Mouse (Mus musculus) forebrain, embryonic 16.5 days (tissue): ENCODE results near the gene Chac2. TPM values are rescaled to one million over a fixed set of nuclear protein-coding genes. Genes with fewer than 3 reads are reported as not detected.

Experiments
- ATAC-seq: fragments of 200-750 bp; cut with Nextera tagmentation; 2 replicates; pipeline ENCODE4 v1.8.0; 2017; ENCODE audit warnings: mild to moderate bottlenecking, moderate library complexity
- H3K27ac ChIP-seq: fragments of 300-500 bp; sonication (generic); 2 replicates; pipeline ENCODE4 v1.5.1; 2014; ENCODE audit warnings: low read length, control low read depth
- H3K27me3 ChIP-seq: fragments of 300-500 bp; sonication (generic); replicated peaks from 2 replicates; pipeline ENCODE4 v1.6.1; 2014; ENCODE audit warnings: low read length; ENCODE audit not compliant: control insufficient read depth, insufficient read depth
- H3K36me3 ChIP-seq: fragments of 300-500 bp; sonication (generic); 2 replicates; pipeline ENCODE4 v1.6.1; 2014; ENCODE audit not compliant: control insufficient read depth, insufficient read depth
- H3K4me1 ChIP-seq: fragments of 300-500 bp; sonication (generic); replicated peaks from 2 replicates; pipeline ENCODE4 v1.6.1; 2014; ENCODE audit warnings: low read length; ENCODE audit not compliant: control insufficient read depth, insufficient read depth
- H3K4me2 ChIP-seq: fragments of 300-500 bp; sonication (generic); 2 replicates; pipeline ENCODE4 v1.6.1; 2014; ENCODE audit warnings: mild to moderate bottlenecking, low read length, control low read depth
- H3K4me3 ChIP-seq: fragments of 300-500 bp; sonication (generic); replicated peaks from 2 replicates; pipeline ENCODE4 v1.5.1; 2014; ENCODE audit warnings: mild to moderate bottlenecking, low read length, control low read depth
- H3K9ac ChIP-seq: fragments of 300-500 bp; sonication (generic); replicated peaks from 2 replicates; pipeline ENCODE4 v1.6.1; 2014; ENCODE audit warnings: low read depth, low read length, control low read depth
- H3K9me3 ChIP-seq: fragments of 300-500 bp; sonication (generic); 2 replicates; pipeline ENCODE4 v1.6.1; 2016; ENCODE audit warnings: low read length; ENCODE audit not compliant: control insufficient read depth
- WGBS: fragments of 180-500 bp; shearing (Covaris S2); extraction: QIAGEN DNeasy Blood & Tissue Kit; methylation state at CpG from one replicate; pipeline ENCODE4 v1.1.7; 2014; 5-methylcytosine and 5-hydroxymethylcytosine counted together
- polyA plus RNA-seq: library from polyadenylated mRNA; unstranded; fragments of >200 nt; fragmentation: Nextera tagmentation; extraction: Ambion mirVana; gene quantifications from 2 replicates; pipeline ENCODE4 v1.2.1, GENCODE M21; 2015

The Chac2 gene
- polyA plus RNA-seq, 1 experiment from 2014 or later, result 26.0 TPM

DNA sequence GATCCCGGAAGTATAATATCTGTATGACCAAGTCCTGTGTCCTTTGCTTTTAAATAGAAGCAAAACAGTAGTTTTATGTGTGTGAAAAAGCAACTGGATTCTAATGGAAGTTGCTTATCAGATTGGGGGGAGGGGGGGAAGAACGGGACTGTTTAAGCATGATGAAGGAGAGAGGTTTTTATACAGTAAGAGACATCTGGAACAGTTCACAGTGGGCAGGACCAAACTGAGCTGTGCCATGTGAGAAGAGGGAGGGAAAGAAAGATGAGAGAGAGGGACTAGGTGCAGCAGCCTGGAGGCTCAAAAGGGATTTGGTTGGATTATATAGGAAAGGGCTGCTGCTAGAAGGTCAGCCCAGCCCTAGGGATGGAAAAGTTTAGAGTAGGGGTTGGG lies 471 bp upstream of the Chac2 start:
- Histone ChIP-seq H3K27me3 (no peaks in the 10 kb centered on the region), H3K4me3 (peak overlapping the region; percentile 54), H3K27ac (peak overlapping the region; percentile 62), H3K36me3 (no peaks in the 10 kb centered on the region), H3K4me2 (peak overlapping the region; percentile 70), H3K9me3 (no peaks in the 10 kb centered on the region), H3K4me1 (peaks cover 6% of the 10 kb centered on the region), H3K9ac (peak overlapping the region; percentile 65)
- WGBS, result 0% methylated on average over 2 of the region's 2 CpGs
- ATAC-seq, result peak; percentile 83

DNA sequence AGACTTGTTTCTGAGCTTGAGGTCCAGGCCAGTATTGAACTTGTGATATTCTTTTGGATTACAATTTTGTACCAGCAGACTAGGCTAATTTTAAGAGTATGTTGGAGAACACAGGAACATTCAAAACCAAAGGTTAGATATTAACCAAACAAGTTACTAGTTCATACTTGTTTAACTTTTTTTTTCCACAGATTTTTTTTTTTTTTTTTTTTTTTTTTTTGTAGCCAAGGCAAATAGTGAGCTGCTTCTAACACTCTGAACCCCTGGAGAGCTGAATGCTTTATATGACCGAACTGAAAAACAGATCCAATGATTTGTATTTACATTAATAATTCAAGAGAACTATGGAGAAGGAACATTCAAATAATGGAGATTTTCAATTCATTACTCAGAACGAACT lies 913 bp downstream of the Chac2 start:
- no peak for ATAC-seq
- WGBS, result 48% methylated on average over 2 of the region's 2 CpGs
- Histone ChIP-seq H3K9me3 (no peaks in the 10 kb centered on the region), H3K27me3 (no peaks in the 10 kb centered on the region), H3K4me2 (no peak overlapping the region), H3K36me3 (no peaks in the 10 kb centered on the region), H3K27ac (no peak overlapping the region), H3K9ac (no peak overlapping the region), H3K4me3 (no peak overlapping the region), H3K4me1 (peaks cover 6% of the 10 kb centered on the region)

DNA sequence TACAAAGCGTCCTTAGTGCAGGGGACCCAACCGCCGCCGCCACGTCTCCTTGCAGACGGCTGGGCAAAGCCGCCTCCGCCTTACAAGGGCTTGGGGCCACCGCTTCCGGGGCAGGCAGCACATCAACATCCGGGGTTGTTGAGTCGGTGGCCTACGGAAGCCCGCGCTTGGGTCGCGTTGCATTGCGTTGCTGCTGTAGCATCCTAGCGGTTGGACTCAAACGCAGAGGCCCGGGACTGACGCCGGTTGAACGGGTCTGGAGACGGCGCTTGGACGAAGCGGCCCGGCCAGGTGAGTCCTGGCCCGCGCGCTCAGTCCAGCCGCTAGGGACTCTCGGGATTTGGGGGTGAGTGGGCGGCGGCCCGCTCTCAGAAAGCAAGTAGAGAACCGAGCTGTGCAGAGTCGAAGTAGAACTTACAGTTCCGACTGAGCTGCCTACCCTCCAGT lies 31.8 kb downstream of the Chac2 start, which contains the start of gene Erlec1:
Gene Erlec1, minus strand, starts transcription at position 57 of the 447 bp plus-strand sequence.
- H3K4me3 ChIP-seq, result peak within 1 kb of the TSS; percentile 93
- H3K4me1 ChIP-seq, result peaks cover 13% of the 10 kb centered on the region
- H3K27me3 ChIP-seq, result no peaks in the 10 kb centered on the region
- peak within 1 kb of the TSS; percentile 85 for H3K4me2 ChIP-seq
- peak; percentile 100 for ATAC-seq
- WGBS, result under 1% methylated on average over 39 of the region's 40 CpGs
- peaks cover 16% of the 10 kb centered on the region for H3K36me3 ChIP-seq
- peak within 1 kb of the TSS; percentile 92 for H3K9ac ChIP-seq
- peaks cover 9% of the 10 kb centered on the region for H3K9me3 ChIP-seq
- peak within 1 kb of the TSS; percentile 82 for H3K27ac ChIP-seq

DNA sequence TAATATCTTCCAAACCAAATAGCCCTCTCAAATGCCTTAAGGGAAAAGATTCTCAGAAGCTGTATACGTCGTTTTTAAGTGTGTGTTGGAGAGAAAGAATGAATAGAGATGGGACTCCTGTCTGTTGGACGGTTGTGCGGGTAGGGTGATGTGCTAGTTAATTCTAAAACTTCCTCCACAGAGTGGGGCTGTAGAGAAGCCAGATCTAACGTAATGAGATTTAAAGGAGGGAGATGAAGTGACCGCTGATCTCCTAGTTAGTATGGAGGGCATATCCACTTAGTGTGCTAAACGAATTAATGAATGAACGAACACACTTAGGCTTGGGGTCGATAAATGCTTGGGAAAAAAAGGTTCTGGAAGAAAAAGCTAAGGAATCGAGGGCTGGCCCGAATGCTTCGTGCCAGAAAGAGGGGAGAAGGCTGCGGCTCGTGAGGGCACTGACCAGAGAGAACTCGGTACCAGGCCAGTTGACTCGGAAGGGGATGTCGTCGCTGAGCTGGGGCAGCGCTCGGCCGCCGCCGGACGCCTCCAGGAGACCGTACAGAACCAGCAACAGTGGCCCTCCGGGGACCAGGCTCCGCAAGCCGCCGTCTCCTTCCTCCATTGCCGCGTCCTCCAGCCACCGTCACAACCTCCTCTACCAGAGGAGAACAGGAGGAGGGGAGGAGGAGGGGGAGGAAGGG lies 32.5 kb downstream of the Chac2 start:
- Histone ChIP-seq H3K27me3 (no peaks in the 10 kb centered on the region), H3K27ac (peak overlapping the region; percentile 82), H3K9ac (peak overlapping the region; percentile 92), H3K9me3 (peaks cover 9% of the 10 kb centered on the region), H3K4me1 (peaks cover 13% of the 10 kb centered on the region), H3K4me2 (peak overlapping the region; percentile 79), H3K4me3 (peak overlapping the region; percentile 93), H3K36me3 (peaks cover 16% of the 10 kb centered on the region)
- WGBS, result 0% methylated on average over 29 of the region's 32 CpGs
- ATAC-seq, result peak; percentile 88

DNA sequence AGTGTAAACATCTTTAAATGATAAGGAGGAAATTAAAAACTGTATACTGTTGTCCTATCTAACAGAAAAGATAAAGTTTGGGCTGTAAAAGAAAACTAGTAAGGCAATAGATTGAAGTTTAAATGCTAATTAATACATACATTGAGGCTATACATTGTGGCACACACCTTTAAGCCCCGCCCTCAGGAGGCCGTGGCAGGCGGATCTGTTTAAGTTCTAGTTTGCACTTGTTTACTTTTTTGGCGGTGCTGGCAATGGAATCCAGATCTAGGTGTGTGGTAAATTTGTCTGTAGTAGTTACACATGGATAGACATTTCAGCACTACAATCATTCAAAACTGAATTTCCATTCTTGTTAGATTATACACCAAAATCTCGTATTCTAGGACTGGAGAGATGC lies 33.3 kb downstream of the Chac2 start:
- Histone ChIP-seq H3K27ac (no peak overlapping the region), H3K4me3 (peak overlapping the region; percentile 93), H3K4me2 (peak overlapping the region; percentile 79), H3K9me3 (peaks cover 9% of the 10 kb centered on the region), H3K27me3 (no peaks in the 10 kb centered on the region), H3K4me1 (peaks cover 13% of the 10 kb centered on the region), H3K9ac (no peak overlapping the region), H3K36me3 (peaks cover 16% of the 10 kb centered on the region)
- no peak for ATAC-seq
- 71% methylated on average over 5 of the region's 5 CpGs for WGBS

DNA sequence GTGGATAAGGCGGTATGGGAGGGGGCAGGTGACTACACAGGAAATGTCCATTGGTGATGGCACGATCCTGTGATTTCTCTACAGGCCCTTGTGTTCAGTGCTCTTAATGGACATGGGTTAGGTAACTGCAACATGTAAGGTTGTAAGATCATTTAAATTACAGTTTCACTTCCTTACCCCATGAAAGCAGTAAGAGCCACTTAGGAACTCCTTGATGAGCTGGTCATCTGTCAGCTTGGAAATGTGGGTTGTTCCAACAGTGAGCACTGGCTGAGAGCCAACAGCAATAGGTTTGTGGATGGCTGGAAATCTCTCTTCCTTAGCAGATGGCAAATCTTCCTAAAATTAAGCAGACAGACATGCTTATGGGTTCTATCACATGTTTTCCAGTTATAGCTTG lies 42.6 kb downstream of the Chac2 start:
- H3K36me3 ChIP-seq, result peaks cover 32% of the 10 kb centered on the region

DNA sequence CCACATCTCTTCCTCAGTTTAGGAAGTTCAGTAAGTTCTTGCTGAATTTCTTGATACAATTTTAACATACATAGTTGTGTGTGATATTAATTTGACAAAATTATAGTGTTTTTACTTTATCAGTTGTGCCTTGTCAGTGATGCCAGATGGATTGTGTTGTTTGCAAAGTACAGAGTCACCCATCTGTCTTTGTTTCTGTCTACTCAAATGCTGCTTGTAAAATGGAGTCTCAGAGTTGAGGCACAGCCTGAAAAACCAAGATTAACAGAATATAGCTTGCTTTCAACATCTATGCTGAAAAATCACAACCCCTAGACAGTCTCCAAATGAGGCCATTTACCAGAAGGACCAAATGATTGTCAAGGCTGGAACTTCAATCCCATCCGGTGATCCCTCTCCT lies 57.7 kb downstream of the Chac2 start:
- H3K4me1 ChIP-seq, result no peaks in the 10 kb centered on the region
- 80% methylated on average over 1 of the region's 1 CpGs for WGBS
- ATAC-seq, result no peak
- H3K27me3 ChIP-seq, result no peaks in the 10 kb centered on the region
- H3K4me3 ChIP-seq, result no peak overlapping the region
- peaks cover 2% of the 10 kb centered on the region; the same call in 1 of the 2 replicates for H3K36me3 ChIP-seq
- no peaks in the 10 kb centered on the region for H3K9me3 ChIP-seq
- H3K9ac ChIP-seq, result no peak overlapping the region
- no peak overlapping the region for H3K4me2 ChIP-seq
- no peak overlapping the region for H3K27ac ChIP-seq

More for the DNA sequence above, 42.6 kb downstream of the Chac2 start:
- no peak for ATAC-seq
- Histone ChIP-seq H3K27ac (no peak overlapping the region), H3K4me2 (no peak overlapping the region), H3K27me3 (no peaks in the 10 kb centered on the region), H3K4me3 (no peak overlapping the region), H3K4me1 (no peaks in the 10 kb centered on the region), H3K9ac (no peak overlapping the region), H3K9me3 (no peaks in the 10 kb centered on the region)
- 100% methylated on average over 2 of the region's 2 CpGs for WGBS

DNA sequence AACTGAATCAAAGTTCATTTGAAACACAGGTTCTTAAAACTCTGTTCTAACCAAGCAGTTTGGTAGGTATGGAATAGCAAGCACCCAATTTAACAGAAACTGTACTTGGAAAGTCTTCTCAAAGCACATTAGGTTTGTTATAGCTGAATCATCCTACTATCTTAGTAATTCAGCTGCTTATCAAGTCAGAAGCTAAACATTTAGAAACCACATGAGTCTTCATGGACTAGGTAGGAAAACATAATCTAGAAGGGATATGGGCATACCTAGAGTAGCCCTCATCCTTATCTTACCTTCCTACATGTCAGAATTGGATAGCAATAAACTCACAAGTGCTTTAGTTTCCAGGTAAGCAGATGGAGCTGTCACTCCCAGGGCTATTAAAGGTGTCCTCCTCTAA lies 58.1 kb downstream of the Chac2 start:
- Histone ChIP-seq H3K27ac (no peak overlapping the region), H3K4me1 (no peaks in the 10 kb centered on the region), H3K27me3 (no peaks in the 10 kb centered on the region), H3K4me3 (no peak overlapping the region), H3K4me2 (no peak overlapping the region), H3K36me3 (peaks cover 3% of the 10 kb centered on the region; the same call in 1 of the 2 replicates), H3K9me3 (no peaks in the 10 kb centered on the region), H3K9ac (no peak overlapping the region)
- ATAC-seq, result no peak
